Mouse (Mus musculus): ENCODE results near the gene Tmem267.

GRCm38 (mm10) chr13:119644769-119645168, 156.9 kb downstream of the Tmem267 start:
- no peak for TF ChIP-seq CTCF (IDR thresholded peaks at IDR 0.05; ENCODE audit: borderline replicate concordance, extremely low read depth, insufficient read depth, insufficient read length)
- no peak for TF ChIP-seq POLR2A (IDR thresholded peaks at IDR 0.05; ENCODE audit: borderline replicate concordance, extremely low read depth, insufficient read depth, insufficient read length, poor library complexity, severe bottlenecking)

Data from brain, embryonic 14.5 days (tissue).